Mouse (Mus musculus): Measurements from ENCODE around the gene Cnot2. TPM values are rescaled to one million over a fixed set of nuclear protein-coding genes. Genes with fewer than 3 reads are reported as not detected.
A peak's percentile ranks its signal among the peaks of the same experiment; 100 is the strongest.

Gene Cnot2
- polyA plus RNA-seq, 1 experiment from 2014 or later: 110 TPM

DNA sequence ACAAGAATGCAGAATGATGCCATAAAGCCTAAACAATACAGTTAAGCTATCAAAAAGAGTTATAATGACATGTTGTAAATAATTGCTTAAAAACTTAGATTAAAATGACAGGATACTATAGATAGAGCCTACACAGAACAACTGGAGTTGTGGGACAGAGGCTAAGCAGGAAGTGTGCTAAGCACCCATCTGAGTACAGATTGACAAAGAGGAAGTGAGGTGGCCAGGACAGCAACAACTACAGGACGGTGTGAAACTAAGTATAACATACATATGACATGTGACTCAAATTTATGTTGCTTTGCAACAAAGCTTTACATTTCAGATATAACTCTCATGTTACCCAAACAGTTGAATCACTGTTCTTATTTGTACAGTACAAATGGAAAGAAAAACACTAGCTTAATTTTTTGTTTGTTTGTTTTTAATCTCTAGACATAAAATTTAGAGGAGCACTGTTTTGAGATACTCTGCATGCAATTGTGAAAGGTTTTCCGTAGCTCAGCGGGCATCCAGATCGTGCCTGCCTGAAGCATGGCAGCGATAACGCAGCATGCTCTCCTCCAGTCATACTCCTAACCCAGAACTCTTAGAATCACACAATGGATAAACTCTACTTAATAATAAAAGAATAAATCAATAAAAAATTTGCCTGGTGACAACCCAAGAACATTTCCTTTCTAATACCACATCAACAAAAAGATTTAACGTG is 75.9 kb downstream of the Cnot2 start:
- H3K4me1 ChIP-seq: no peaks in the 10 kb centered on the region
- no peaks in the 10 kb centered on the region for H3K27me3 ChIP-seq (ENCODE audit: low read depth, poor library complexity, severe bottlenecking)
- 95% methylated on average over 7 of the region's 7 CpGs for WGBS
- no peak overlapping the region for H3K4me3 ChIP-seq
- H3K27ac ChIP-seq (replicated peaks): no peak overlapping the region
- peaks cover 11% of the 10 kb centered on the region for H3K36me3 ChIP-seq
- no peaks in the 10 kb centered on the region for H3K9me3 ChIP-seq (replicated peaks)
- DNase-seq (ENCODE audit: low spot score): no peak

DNA sequence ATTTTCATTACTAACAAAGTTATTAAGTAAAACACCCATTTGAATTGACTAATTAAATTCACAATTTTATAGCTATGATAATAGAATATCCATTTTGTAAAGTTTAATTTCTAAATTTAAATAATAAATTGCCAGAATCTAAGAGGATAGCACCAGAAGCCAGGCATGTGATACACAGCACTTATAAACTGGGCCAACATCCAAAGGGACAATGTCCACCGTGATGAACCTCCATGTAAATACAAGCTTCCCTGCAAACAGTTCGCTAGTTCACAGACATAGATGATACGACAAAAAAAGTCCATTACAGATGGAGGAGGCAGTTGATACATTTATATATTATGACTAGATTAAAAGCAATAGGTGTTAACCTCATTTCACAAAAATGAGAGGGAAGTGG is 88.5 kb downstream of the Cnot2 start:
- Histone ChIP-seq H3K9me3 (replicated peaks) (no peaks in the 10 kb centered on the region), H3K36me3 (peaks cover 81% of the 10 kb centered on the region), H3K4me1 (no peaks in the 10 kb centered on the region), H3K27me3 (ENCODE audit: low read depth, poor library complexity, severe bottlenecking) (no peaks in the 10 kb centered on the region), H3K4me3 (no peak overlapping the region), H3K27ac (replicated peaks) (no peak overlapping the region)
- 95% methylated on average over 3 of the region's 3 CpGs for WGBS
- no peak for DNase-seq (ENCODE audit: low spot score)

DNA sequence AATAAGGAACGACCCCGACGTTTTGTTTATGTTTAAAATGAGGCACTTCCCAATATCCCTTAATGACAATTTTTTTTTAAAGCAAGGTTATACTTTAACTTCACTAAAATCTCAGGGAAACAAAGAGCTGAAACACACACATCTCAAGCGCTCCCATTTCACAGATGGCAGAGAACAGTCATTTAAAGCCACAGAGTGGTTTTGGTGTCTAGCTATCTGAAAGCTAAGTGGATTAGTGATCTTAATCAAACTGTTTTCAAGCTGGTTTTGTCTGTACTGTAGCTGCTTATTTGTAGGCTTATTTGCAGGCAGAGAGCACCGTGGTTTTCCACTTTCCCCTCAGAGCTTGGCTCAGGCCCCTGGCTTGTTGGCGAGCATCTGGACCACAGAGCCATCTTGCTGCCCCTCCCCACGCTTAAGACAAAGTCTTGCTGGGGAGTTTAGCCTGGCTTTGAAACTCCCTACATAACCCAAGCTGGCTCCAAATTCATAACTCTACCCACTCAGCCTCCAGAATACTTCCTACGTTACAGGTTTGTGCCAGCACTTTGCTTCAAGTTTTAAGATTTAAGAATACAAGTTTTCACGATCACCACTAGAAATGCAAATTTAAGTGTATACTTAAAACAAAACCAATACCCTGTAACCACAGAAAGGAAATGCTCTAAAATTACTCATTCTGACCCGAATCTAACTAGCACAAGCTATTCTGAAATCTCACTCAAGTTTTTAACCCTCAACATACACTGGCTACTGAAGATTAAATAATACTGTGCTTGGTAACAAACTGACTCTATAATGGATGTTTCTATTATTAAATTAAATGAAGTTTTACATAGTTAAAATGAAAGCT is 94.2 kb downstream of the Cnot2 start:
- no peaks in the 10 kb centered on the region for H3K27me3 ChIP-seq (ENCODE audit: low read depth, poor library complexity, severe bottlenecking)
- DNase-seq (ENCODE audit: low spot score): no peak
- no peak overlapping the region for H3K4me3 ChIP-seq
- WGBS: 92% methylated on average over 10 of the region's 10 CpGs
- H3K27ac ChIP-seq (replicated peaks): no peak overlapping the region
- H3K36me3 ChIP-seq: peaks cover 77% of the 10 kb centered on the region
- no peaks in the 10 kb centered on the region for H3K4me1 ChIP-seq
- H3K9me3 ChIP-seq (replicated peaks): no peaks in the 10 kb centered on the region

DNA sequence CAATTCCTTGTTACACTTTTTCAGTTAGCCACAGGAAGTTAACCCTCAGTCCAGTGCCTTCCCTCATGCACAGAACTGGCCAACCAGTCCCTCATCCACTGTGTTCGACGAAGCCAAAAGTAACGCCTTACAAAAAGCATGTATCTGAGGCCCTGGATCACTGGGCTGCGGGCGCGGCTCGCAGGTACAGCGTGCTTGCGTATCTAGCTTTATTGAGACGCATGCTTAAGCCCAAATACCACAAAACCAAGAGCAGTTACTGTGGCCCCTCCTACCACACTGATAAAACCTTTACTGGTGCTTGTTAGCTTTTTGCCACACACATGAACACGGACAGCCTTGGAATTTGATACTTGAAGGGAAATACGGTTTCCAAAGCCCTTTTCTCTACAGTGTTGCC is 99.4 kb downstream of the Cnot2 start:
- H3K36me3 ChIP-seq: peaks cover 50% of the 10 kb centered on the region
- no peaks in the 10 kb centered on the region for H3K4me1 ChIP-seq
- H3K9me3 ChIP-seq (replicated peaks): no peaks in the 10 kb centered on the region
- H3K27ac ChIP-seq (replicated peaks): no peak overlapping the region
- H3K4me3 ChIP-seq: no peak overlapping the region
- 92% methylated on average over 12 of the region's 12 CpGs for WGBS
- H3K27me3 ChIP-seq (ENCODE audit: low read depth, poor library complexity, severe bottlenecking): no peaks in the 10 kb centered on the region
- no peak for DNase-seq (ENCODE audit: low spot score)

DNA sequence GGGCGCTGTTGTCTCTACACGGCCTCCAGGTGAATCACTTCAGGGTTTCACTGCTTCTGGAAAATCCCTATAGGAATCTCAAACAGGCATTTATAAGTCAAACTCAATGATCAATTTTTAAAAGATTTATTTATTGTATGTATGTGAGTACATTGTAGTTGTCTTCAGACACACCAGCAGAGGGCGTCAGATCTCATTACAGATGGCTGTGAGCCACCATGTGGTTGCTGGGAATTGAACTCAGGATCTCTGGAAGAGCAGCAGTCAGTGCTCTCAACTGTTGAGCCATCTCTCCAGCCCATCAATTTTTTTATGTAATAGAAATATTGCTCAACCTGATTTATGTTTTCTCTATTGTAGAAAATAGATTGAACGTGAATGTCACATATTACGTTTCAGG is 100.3 kb downstream of the Cnot2 start:
- 90% methylated on average over 5 of the region's 5 CpGs for WGBS
- no peaks in the 10 kb centered on the region for H3K4me1 ChIP-seq
- DNase-seq (ENCODE audit: low spot score): no peak
- H3K4me3 ChIP-seq: no peak overlapping the region
- H3K27ac ChIP-seq (replicated peaks): no peak overlapping the region
- H3K36me3 ChIP-seq: peaks cover 43% of the 10 kb centered on the region
- H3K27me3 ChIP-seq (ENCODE audit: low read depth, poor library complexity, severe bottlenecking): no peaks in the 10 kb centered on the region
- H3K9me3 ChIP-seq (replicated peaks): peaks cover 5% of the 10 kb centered on the region; the same call in 1 of the 2 replicates

DNA sequence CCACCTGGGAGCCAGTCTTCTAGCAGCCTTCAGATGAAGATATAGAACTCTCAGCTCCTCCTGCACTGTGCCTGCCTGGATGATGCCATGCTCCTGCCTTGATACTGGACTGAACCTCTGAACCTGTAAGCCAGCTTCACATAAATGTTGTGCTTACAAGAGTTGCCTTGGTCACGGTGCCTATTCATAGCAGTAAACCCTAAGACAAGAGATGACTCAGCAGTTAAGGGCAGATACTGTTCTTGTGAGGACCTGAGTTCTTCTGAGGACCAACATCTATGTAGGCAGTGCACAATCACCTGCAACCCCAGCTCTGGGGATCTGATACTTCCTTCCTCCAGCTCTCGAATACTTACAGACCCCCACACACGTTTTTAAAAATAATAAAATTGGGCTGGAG is 104.8 kb downstream of the Cnot2 start:
- 89% methylated on average over 3 of the region's 3 CpGs for WGBS
- Histone ChIP-seq H3K4me1 (peaks cover 25% of the 10 kb centered on the region), H3K9me3 (replicated peaks) (peaks cover 5% of the 10 kb centered on the region; the same call in 1 of the 2 replicates), H3K27ac (replicated peaks) (no peak overlapping the region), H3K36me3 (no peaks in the 10 kb centered on the region), H3K27me3 (ENCODE audit: low read depth, poor library complexity, severe bottlenecking) (peaks cover 23% of the 10 kb centered on the region), H3K4me3 (no peak overlapping the region)
- DNase-seq (ENCODE audit: low spot score): no peak

DNA sequence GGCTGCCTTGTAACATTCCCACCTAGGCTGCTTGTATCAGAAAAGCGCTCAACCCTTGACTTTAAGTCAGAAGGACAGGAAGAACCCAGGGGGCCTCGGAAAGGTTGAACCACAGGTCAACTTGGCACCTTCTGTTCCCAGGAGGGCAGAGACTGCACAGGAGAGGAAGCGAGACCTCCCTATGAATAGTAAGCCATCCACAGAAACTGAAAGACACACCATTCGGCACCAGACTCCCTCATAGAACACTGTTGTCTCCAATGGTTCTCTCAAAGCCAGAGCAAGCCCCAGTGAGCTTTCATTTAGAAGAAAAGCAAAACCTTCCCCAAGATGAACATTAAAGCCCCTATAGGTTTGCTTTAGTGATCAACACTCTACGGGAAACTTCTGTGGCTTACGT is 105.6 kb downstream of the Cnot2 start:
- peaks cover 25% of the 10 kb centered on the region for H3K4me1 ChIP-seq
- H3K36me3 ChIP-seq: no peaks in the 10 kb centered on the region
- no peak overlapping the region for H3K27ac ChIP-seq (replicated peaks)
- peaks cover 5% of the 10 kb centered on the region; the same call in 1 of the 2 replicates for H3K9me3 ChIP-seq (replicated peaks)
- peaks cover 23% of the 10 kb centered on the region for H3K27me3 ChIP-seq (ENCODE audit: low read depth, poor library complexity, severe bottlenecking)
- 77% methylated on average over 6 of the region's 6 CpGs for WGBS
- no peak overlapping the region for H3K4me3 ChIP-seq
- no peak for DNase-seq (ENCODE audit: low spot score)

DNA sequence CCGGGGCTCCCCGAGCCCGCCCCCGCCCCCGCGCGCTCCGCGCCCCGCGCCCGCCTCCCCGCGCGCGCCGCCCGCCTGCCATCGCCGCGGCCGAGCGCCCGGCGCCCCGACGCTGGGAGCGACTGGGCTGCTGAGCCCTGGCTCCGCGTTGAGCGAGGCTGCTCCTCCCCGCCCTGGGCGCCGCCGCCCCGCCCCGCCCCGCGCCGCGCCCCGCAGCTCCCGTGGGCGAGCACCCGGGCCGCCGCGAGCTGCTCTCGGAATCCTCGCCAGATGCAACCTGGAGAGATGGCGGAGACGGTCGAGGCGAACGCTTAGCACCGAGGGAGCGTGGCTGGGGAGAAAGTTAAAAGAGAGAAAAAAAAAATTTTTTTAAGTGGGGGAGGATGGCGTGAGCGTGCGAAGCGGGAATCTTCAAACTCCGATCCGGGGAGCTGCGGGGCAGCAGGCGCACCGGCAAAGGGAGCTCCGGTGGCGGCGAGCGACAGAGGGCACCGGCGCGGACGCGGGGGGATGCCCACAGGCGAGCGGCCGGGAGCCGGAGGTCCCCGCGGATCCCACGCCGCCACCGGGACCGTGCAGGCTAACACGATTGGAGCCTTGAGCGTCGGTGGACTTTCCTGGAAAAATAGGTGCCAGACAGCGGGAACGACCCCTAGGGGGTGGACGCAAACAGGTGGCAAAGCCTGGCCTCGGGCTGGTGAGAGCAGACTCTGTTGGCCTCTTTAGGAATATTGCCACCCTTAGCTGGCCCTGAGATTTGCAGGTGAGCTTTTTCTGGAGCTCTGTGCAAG is 107.4 kb downstream of the Cnot2 start, which contains the start of gene Kcnmb4:
Gene Kcnmb4, minus strand, starts transcription at position 120 of the 791 bp plus-strand sequence.
- 6% methylated on average over 83 of the region's 92 CpGs for WGBS
- Histone ChIP-seq H3K9me3 (replicated peaks) (peaks cover 5% of the 10 kb centered on the region; the same call in 1 of the 2 replicates), H3K36me3 (no peaks in the 10 kb centered on the region), H3K4me3 (peak within 1 kb of the TSS; percentile 71), H3K27me3 (ENCODE audit: low read depth, poor library complexity, severe bottlenecking) (peaks cover 23% of the 10 kb centered on the region), H3K27ac (replicated peaks) (peak within 1 kb of the TSS; percentile 89), H3K4me1 (peaks cover 25% of the 10 kb centered on the region)
- DNase-seq (ENCODE audit: low spot score): peak; percentile 57

DNA sequence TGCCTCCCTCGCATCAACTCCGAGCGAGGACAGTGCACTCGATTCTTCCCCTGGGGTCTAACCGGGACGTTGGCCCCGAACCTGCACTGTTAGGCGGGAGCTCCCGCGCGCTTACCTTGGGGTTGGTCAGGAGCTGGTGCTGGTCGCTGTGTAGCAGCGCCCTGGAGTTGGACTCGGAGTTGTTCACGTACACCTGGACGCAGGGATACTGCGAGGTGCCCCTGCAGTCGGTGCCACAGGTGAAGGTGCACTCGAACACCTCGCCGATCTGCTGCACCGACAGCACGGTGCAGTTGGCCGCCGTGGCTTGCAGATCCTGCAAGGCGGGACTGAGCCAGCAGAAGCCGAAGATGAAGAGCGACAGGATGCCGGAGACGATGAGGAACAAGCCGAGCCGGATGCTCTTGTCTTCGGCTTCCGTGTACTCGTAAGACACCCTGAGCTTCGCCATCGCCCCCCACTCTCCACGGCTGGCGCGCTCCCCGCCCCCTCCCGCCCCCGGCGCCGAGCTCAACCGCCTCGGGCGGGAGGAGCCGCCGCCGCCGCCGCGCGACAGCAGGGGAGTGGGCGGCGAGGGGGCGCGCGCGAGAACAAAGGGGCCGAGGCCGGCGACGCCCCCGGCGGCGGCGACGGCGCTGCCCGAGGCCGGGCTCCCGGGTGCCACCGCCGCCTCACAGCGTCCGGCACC is 108.1 kb downstream of the Cnot2 start:
- peaks cover 25% of the 10 kb centered on the region for H3K4me1 ChIP-seq
- peak overlapping the region; percentile 89 for H3K27ac ChIP-seq (replicated peaks)
- H3K27me3 ChIP-seq (ENCODE audit: low read depth, poor library complexity, severe bottlenecking): peaks cover 23% of the 10 kb centered on the region
- 5% methylated on average over 74 of the region's 78 CpGs for WGBS
- peak overlapping the region; percentile 71 for H3K4me3 ChIP-seq
- no peaks in the 10 kb centered on the region for H3K36me3 ChIP-seq
- peaks cover 5% of the 10 kb centered on the region; the same call in 1 of the 2 replicates for H3K9me3 ChIP-seq (replicated peaks)
- peak; percentile 76 for DNase-seq (ENCODE audit: low spot score)

DNA sequence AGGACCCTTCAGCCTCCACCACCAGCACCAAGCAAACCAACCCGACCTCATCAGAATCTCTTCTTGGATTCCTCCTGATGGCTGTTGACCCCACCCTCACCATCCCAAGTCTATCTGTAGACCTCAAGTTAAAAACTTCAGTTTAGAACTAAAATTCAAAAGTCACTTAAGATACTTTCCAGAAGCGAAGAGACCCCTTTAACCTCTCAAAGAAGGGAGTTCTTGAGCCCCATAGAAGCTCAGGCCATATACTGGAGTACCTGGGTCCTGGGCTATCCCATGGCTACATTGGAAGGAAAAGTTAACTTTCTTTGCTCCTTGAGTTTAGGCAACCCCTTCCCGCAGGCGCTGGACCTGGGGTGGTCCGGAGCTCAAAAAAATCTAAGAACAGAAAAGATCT is 108.7 kb downstream of the Cnot2 start:
- H3K4me3 ChIP-seq: peak overlapping the region; percentile 71
- no peak for DNase-seq (ENCODE audit: low spot score)
- 13% methylated on average over 5 of the region's 5 CpGs for WGBS
- H3K27me3 ChIP-seq (ENCODE audit: low read depth, poor library complexity, severe bottlenecking): peaks cover 23% of the 10 kb centered on the region
- no peaks in the 10 kb centered on the region for H3K36me3 ChIP-seq
- peaks cover 25% of the 10 kb centered on the region for H3K4me1 ChIP-seq
- H3K9me3 ChIP-seq (replicated peaks): peaks cover 5% of the 10 kb centered on the region; the same call in 1 of the 2 replicates
- H3K27ac ChIP-seq (replicated peaks): peak overlapping the region; percentile 89; the same call in 1 of the 2 replicates

DNA sequence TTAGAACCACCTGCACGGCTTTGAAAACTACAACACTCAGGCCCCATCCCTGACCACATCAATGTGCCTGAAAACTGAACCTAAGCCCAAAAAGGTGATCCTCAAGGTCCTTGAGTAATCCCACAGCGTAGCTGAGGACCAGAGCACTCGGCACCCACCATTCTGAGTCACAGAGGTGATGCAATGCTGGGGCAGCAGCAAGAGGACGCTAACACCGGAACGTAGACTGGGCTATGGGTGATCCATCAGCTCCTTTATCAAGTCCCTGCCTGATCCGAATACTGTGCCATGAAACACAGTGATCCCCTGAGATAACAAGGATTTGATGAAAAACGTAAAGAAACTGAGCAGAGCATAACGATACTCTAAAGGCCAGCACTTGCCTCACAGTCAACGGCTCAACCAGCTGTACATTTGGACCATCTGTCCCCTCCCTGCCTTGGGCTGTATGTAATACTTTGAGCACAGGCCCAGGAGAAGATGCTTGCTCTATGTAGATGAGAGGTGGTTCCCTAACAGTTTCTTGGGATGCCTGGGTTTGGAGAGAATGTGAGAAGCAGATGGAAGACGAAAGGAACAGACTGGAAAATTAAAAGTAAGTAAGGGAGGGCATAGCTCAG is 110.9 kb downstream of the Cnot2 start:
- H3K4me1 ChIP-seq: peaks cover 25% of the 10 kb centered on the region
- WGBS: 90% methylated on average over 11 of the region's 11 CpGs
- no peak overlapping the region for H3K27ac ChIP-seq (replicated peaks)
- H3K36me3 ChIP-seq: no peaks in the 10 kb centered on the region
- peaks cover 23% of the 10 kb centered on the region for H3K27me3 ChIP-seq (ENCODE audit: low read depth, poor library complexity, severe bottlenecking)
- no peaks in the 10 kb centered on the region for H3K9me3 ChIP-seq (replicated peaks)
- no peak for DNase-seq (ENCODE audit: low spot score)
- no peak overlapping the region for H3K4me3 ChIP-seq

Data from midbrain, embryonic 10.5 days (tissue).